21 mouse cellular contexts compared by ENCODE assay signal in genomic region chr2:128526100-128526499, GRCm38 (mm10).
A peak's percentile ranks its signal among the peaks of the same experiment; 100 is the strongest.
DNase-seq lines count a peak whose midpoint lies in the region; ATAC-seq and TF ChIP-seq lines count a peak whose summit lies in the region.
"Had no signal": no experiment of that assay in that cellular context is flagged by ENCODE, and none has a peak within 500 bp of the region (broad histone marks: within the 10 kb centered on the region; RNA-seq: fewer than 3 reads in every experiment).

No protein-coding gene starts in this region.

- no peak overlapping the region for H3K9ac ChIP-seq in lung, embryonic 14.5 days
- no peak overlapping the region for H3K9ac ChIP-seq in lung, embryonic 15.5 days
- H3K9ac ChIP-seq in lung, embryonic 16.5 days (ENCODE audit: low read length) = no peak overlapping the region
- H3K9ac ChIP-seq in lung, postnatal 0 days (replicated peaks; ENCODE audit: low read depth) = no peak overlapping the region

- no peak overlapping the region for H3K4me2 ChIP-seq in lung, embryonic 14.5 days
- no peak overlapping the region for H3K4me2 ChIP-seq in lung, embryonic 15.5 days
- no peak overlapping the region for H3K4me2 ChIP-seq in lung, embryonic 16.5 days (ENCODE audit: low read depth, low read length)
- no peak overlapping the region for H3K4me2 ChIP-seq in lung, postnatal 0 days (replicated peaks; ENCODE audit: low read depth, low read length)

- no peak for TF ChIP-seq POLR2A in lung, adult 2 months (IDR thresholded peaks at IDR 0.05; ENCODE audit: borderline replicate concordance, extremely low read depth, low read depth, low read length)

- no peak for TF ChIP-seq EP300 in lung, postnatal 0 days (IDR thresholded peaks at IDR 0.05)

- no peak overlapping the region; the same call in 1 of the 2 replicates for H3K27ac ChIP-seq in lung, embryonic 14.5 days (ENCODE audit: low read depth)
- peak overlapping the region; percentile 41 for H3K27ac ChIP-seq in lung, embryonic 15.5 days
- peak overlapping the region; percentile 62; the same call in 1 of the 2 replicates for H3K27ac ChIP-seq in lung, embryonic 16.5 days (ENCODE audit: low read length)
- no peak overlapping the region for H3K27ac ChIP-seq in lung, postnatal 0 days (ENCODE audit: low read length)

- peak; percentile 35; the same call in 1 of the 2 replicates for ATAC-seq in lung, embryonic 14.5 days (ENCODE audit: insufficient read depth)
- ATAC-seq in lung, embryonic 15.5 days (ENCODE audit: borderline replicate concordance, extremely low read depth, low FRiP score, low TSS enrichment) = peak; percentile 44; the same call in 1 of the 2 replicates
- ATAC-seq in lung, embryonic 16.5 days (ENCODE audit: low read depth) = peak; percentile 55; the same call in 1 of the 2 replicates
- ATAC-seq in lung, postnatal 0 days = no peak
- ATAC-seq: activated CD4-positive, CD25-positive, alpha-beta regulatory T cell, adult 4 months; CD4-positive, CD25-positive, alpha-beta regulatory T cell, adult 4 months; Patski had no signal

- H3K36me3 ChIP-seq in lung, embryonic 14.5 days (ENCODE audit: insufficient read depth) = no peaks in the 10 kb centered on the region
- no peaks in the 10 kb centered on the region for H3K36me3 ChIP-seq in lung, embryonic 15.5 days
- H3K36me3 ChIP-seq in lung, embryonic 16.5 days (ENCODE audit: control insufficient read depth, insufficient read depth, low read length) = no peaks in the 10 kb centered on the region
- no peaks in the 10 kb centered on the region for H3K36me3 ChIP-seq in lung, postnatal 0 days (ENCODE audit: insufficient read depth, low read length)
- H3K36me3 ChIP-seq: G1E had no signal

- WGBS in lung, embryonic 14.5 days = 50% methylated on average over 2 of the region's 2 CpGs
- WGBS in lung, adult 2 months = 65% methylated on average over 2 of the region's 2 CpGs
- WGBS in lung, embryonic 15.5 days = 36% methylated on average over 2 of the region's 2 CpGs
- 40% methylated on average over 2 of the region's 2 CpGs for WGBS in lung, embryonic 16.5 days
- 47% methylated on average over 2 of the region's 2 CpGs for WGBS in lung, postnatal 0 days

- no peak for TF ChIP-seq CTCF in lung, embryonic 14.5 days (IDR thresholded peaks at IDR 0.05; ENCODE audit: low read depth)
- no peak for TF ChIP-seq CTCF in lung, adult 2 months (IDR thresholded peaks at IDR 0.05; ENCODE audit: insufficient read depth, low read length)
- TF ChIP-seq CTCF in lung, postnatal 0 days (IDR thresholded peaks at IDR 0.05) = no peak

- H3K9me3 ChIP-seq in lung, embryonic 14.5 days (ENCODE audit: low read depth, low read length) = no peaks in the 10 kb centered on the region
- H3K9me3 ChIP-seq in lung, embryonic 15.5 days = no peaks in the 10 kb centered on the region
- no peaks in the 10 kb centered on the region for H3K9me3 ChIP-seq in lung, embryonic 16.5 days (ENCODE audit: control insufficient read depth, low read length)
- H3K9me3 ChIP-seq in lung, postnatal 0 days (ENCODE audit: low read length) = no peaks in the 10 kb centered on the region
- H3K9me3 ChIP-seq: G1E had no signal

- H3K4me1 ChIP-seq in lung, embryonic 14.5 days (ENCODE audit: insufficient read depth) = peaks cover 20% of the 10 kb centered on the region
- no peaks in the 10 kb centered on the region; the same call in 1 of the 2 replicates for H3K4me1 ChIP-seq in lung, adult 2 months (ENCODE audit: control insufficient read depth, insufficient read depth, low read length)
- H3K4me1 ChIP-seq in lung, embryonic 15.5 days = peaks cover 45% of the 10 kb centered on the region
- peaks cover 15% of the 10 kb centered on the region for H3K4me1 ChIP-seq in lung, embryonic 16.5 days (replicated peaks; ENCODE audit: control insufficient read depth, insufficient read depth, low read length)
- peaks cover 8% of the 10 kb centered on the region; the same call in 1 of the 2 replicates for H3K4me1 ChIP-seq in lung, postnatal 0 days (ENCODE audit: insufficient read depth, low read depth, low read length)

- no peak overlapping the region for H3K4me3 ChIP-seq in lung, embryonic 14.5 days (ENCODE audit: low read depth, low read length)
- H3K4me3 ChIP-seq in lung, adult 2 months (replicated peaks; ENCODE audit: extremely low read depth, low read depth, low read length) = no peak overlapping the region
- no peak overlapping the region for H3K4me3 ChIP-seq in lung, embryonic 15.5 days
- H3K4me3 ChIP-seq in lung, embryonic 16.5 days (ENCODE audit: low read length) = no peak overlapping the region
- no peak overlapping the region for H3K4me3 ChIP-seq in lung, postnatal 0 days (ENCODE audit: low read depth, low read length)

- no peaks in the 10 kb centered on the region for H3K27me3 ChIP-seq in lung, embryonic 14.5 days (ENCODE audit: insufficient read depth, low read length)
- no peaks in the 10 kb centered on the region for H3K27me3 ChIP-seq in lung, embryonic 15.5 days
- no peaks in the 10 kb centered on the region for H3K27me3 ChIP-seq in lung, embryonic 16.5 days (ENCODE audit: control insufficient read depth, insufficient read depth, low read depth, low read length)
- H3K27me3 ChIP-seq in lung, postnatal 0 days (replicated peaks; ENCODE audit: insufficient read depth, low read length) = no peaks in the 10 kb centered on the region

- DNase-seq in lung, embryonic 14.5 days = peak; percentile 88
- DNase-seq in lung, adult 2 months = no peak
- DNase-seq in lung, adult 18-20 months = no peak
- DNase-seq in lung, postnatal 14 days = no peak
- DNase-seq in lung, postnatal 0 days (ENCODE audit: low spot score) = peak; percentile 46
- DNase-seq in lung, postnatal 4 days = no peak
- DNase-seq: adrenal gland, adult 2 months; adrenal gland, adult 8-10 months; adrenal gland, postnatal 10 days; adrenal gland, postnatal 14 days; adrenal gland, postnatal 25 days; adrenal gland, postnatal 36 days; B cell, adult 2 months; cerebellum, adult 11 months; cerebellum, adult 11-12 months had no signal

Comparison
In these comparisons a context has a peak if more than half of its experiments do, and no peak if none do; other contexts are left out.
1. DNase-seq: peak in lung, embryonic 14.5 days (single experiment) and lung, postnatal 0 days (single experiment); none in lung, adult 2 months (single experiment), lung, adult 18-20 months (0 of 2), lung, postnatal 14 days (single experiment) and lung, postnatal 4 days (0 of 2).
2. H3K27ac ChIP-seq: peak in lung, embryonic 15.5 days (single experiment) and lung, embryonic 16.5 days (single experiment); none in lung, embryonic 14.5 days (single experiment) and lung, postnatal 0 days (single experiment).